Mouse (Mus musculus) spleen, adult 18-20 months (tissue): ENCODE measurements around the gene H2-Eb1.
A peak's percentile ranks its signal among the peaks of the same experiment; 100 is the strongest.

Experiments
- DNase-seq, 2 experiments: peaks; one replicate each; pipeline ENCODE4 v3.0.0; 2022; ENCODE audit warnings: mixed read lengths in 2 of 2

H2-Eb1 gene

GRCm38 (mm10) chr17:34305380-34306030 is at the start of gene H2-Eb1:
H2-Eb1 (plus strand) TSS chr17:34305867.
- DNase-seq = peak; percentile 80 to 89

DNA sequence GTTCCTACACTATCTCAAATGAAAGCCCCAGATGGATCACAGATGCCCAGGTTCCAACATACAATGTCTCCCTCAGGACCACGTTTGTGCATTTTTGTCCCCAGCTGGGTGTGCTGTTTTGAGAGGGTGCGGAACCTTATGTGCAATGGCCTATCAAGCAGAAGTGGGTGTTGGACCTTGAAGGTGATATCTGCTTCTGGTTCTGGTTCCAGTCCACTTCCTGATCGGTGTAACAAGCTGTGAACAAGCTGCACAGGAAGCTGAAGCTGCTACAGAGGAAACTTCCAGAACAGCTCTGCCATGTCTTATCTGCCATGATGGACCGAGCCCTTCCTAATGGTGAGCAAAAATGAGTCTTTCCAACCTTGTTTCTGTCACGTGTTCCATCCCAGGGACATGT is 49.2 kb upstream of the H2-Eb1 start:
- no peak for DNase-seq

DNA sequence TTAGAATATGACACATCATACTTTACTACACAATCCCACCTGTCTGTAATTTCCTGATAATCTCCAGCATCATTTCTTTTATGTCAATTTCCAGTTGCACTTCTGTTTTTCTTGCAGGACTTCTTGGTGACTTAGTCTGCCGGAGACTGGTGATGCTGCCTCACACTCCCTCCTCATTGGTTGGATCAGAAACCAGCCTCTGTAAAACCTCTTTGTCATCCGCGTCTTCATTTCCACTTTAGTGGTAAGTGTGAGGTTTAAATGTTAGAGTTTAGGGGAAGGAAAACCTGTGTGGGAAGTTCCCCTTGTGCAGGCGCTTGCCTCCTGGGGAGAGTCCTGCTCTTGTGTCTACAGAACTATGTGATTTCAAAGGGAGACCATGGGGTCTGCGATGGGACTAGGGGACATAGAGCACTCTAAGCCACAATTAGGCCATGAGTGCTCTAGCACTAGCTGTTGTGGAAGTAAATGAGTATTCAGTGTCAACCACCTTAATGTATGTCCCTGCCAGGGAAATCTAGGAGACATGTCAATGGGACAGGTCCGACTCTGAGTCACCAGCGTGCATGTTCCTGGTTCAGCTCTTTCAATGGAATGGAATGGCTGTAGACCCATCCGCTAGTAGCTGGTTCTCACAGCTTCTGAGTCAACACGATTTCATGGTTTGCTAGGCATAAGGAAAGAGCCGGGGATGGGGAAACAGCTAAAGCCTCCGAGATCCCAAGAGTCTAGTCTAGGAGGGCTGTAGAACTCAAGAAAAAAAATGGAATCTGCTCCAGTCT is 47.9 kb upstream of the H2-Eb1 start, which contains the start of gene H2-Ab1:
Gene H2-Ab1 (plus strand): TSS at position 96 of the 782 bp plus-strand sequence.
- peak; percentile 93 to 98 for DNase-seq

DNA sequence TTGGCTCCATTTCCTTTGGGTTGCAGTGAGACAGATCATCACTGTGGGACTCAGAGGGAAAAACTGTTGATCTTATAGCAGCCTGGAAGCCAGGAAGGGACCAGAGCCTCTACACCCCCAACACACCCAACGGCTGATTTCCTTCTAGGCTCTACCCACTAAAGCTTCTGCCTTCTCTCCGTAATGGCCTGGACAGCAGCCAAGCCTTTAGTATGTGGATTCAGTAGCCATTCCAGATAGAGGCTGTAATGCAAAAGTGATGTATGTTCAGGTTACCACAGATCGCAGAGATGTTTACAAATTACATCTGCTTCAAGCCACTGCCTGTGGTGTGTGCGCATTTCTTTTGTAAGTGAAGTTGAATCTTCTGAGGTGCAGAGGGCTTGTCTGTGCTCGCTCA is 45.1 kb upstream of the H2-Eb1 start:
- no peak for DNase-seq

- DNase-seq = peak; percentile 67 to 76
Measured at GRCm38 (mm10) chr17:34261502-34261901, 44.2 kb upstream of the H2-Eb1 start.

GRCm38 (mm10) chr17:34263068-34263467 is 42.6 kb upstream of the H2-Eb1 start:
- peak; percentile 67 to 80 for DNase-seq

- peak; percentile 58 to 64 for DNase-seq
Measured at GRCm38 (mm10) chr17:34263811-34264371, 41.8 kb upstream of the H2-Eb1 start.

DNA sequence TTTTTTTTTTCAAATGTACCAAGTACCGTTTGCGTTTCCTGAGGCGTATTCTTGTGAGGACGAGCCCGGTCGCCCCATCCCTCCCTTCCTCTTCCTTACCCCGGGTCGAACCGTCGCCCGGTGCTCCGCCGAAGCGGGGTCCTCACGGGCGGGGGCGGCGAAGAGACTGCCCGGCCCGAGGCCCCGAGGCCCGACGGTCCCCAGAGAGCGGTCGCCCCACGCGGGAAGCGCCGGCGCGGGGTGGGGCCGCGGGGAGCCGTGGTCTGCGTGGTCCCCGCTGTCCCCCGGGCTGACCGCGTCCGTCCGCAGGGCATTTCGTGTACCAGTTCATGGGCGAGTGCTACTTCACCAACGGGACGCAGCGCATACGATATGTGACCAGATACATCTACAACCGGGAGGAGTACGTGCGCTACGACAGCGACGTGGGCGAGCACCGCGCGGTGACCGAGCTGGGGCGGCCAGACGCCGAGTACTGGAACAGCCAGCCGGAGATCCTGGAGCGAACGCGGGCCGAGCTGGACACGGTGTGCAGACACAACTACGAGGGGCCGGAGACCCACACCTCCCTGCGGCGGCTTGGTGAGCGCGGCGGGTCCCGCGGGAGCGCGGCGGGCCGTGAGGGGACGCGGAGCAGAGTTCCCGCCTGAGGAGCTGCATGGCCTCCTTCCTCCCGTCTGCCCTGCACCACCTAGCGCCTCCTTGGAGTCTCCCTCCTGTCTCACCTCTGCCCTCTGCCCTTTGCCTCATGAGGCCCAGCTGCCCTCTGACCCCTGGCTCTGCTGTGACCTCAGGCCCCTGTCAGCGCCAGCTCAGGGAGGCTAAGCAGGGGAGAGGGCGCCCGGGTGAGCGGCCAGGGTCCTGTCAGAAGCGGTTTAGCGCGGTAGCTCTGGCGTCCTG is 41.0 kb upstream of the H2-Eb1 start:
- DNase-seq = peak; percentile 53 to 57

DNA sequence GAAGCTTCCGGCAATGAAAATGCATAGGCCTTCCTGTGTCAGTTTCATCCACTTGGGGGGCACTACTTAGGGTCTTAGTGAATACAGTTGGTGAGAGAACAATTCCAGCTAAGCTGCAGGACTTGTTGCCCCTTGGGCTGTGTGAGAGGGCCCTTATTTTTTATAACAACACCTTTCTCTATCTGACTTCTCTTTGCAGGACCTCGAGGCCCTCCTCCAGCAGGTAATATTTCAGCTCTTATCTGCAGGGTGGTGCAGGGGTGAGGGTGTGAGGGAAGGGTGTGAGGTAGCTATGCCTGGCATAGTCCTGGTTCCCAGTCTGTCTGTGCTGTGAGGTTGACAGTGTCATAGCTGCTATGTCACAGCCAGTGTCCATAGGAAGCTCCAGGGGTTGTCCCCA is 37.4 kb upstream of the H2-Eb1 start:
- DNase-seq = no peak

- no peak for DNase-seq
Measured at GRCm38 (mm10) chr17:34268748-34269147, 36.9 kb upstream of the H2-Eb1 start.

DNA sequence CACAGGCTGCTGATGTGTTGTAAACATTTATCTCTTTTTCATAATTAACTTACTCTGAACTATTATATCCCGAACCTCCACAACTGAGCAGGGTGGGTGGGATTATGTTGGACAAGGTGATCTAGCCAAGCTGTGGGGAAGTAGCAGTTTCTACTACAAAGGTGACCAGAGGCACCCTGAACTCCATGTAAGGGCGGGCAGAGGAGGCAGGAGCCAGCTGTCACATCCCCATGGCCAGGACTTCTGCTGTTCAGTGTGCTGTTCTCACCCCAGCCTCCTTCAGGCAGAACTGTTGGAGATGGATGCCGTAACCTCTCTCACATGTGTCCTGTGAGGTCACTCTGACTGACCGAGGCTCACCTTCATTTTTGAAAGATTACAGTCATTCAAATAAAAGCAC is 35.9 kb upstream of the H2-Eb1 start:
- no peak for DNase-seq

GRCm38 (mm10) chr17:34270230-34270629 is 35.4 kb upstream of the H2-Eb1 start:
- DNase-seq = no peak

GRCm38 (mm10) chr17:34270940-34271339 is 34.7 kb upstream of the H2-Eb1 start:
- DNase-seq = no peak

- no peak for DNase-seq
Measured at GRCm38 (mm10) chr17:34272102-34272501, 33.6 kb upstream of the H2-Eb1 start.

GRCm38 (mm10) chr17:34280499-34281038 is 25.1 kb upstream of the H2-Eb1 start:
- no peak for DNase-seq

GRCm38 (mm10) chr17:34281836-34282235 is 23.8 kb upstream of the H2-Eb1 start:
- DNase-seq = no peak

DNA sequence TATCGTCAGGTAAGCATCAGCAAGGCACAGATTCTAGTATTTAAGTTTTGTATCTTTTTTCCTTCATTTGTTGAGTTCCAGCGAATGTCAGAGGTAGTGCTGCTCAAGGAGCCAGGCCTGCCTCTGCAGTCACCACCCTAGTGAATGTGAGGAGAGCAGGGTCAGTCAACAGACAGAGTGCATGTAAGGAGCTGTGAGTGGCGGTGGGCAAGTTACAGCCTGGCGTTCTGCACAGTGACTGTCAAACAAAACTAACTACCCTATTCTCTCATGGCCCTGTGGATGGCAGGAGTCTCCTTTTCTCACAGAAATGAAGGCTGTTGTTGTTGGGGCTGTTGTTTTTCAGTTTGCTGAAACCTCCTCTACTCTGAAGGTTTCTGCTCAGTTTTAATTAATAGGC is 20.3 kb upstream of the H2-Eb1 start:
- no peak for DNase-seq

- peak; percentile 62 to 76 for DNase-seq
Measured at GRCm38 (mm10) chr17:34285848-34286247, 19.8 kb upstream of the H2-Eb1 start.

DNA sequence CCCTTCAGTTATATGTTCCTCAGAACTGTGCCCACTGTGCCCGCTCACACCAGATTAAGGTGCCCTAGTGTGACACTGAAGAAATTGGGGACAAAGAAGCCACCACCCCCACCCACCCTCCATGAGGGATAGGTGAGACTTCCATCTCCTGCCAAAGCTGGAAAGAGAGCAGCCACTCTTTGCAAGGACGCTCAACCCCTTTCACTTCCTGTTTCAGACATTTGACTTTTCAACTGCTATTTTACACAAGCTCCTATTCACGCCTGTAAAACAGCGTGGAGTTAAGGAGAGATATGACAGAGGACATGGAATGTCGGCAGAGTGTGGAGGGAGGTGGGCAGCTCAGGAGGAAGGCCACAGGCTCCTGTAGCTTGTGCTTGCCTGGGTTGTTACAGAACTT is 19.2 kb upstream of the H2-Eb1 start:
- DNase-seq = no peak

- DNase-seq = no peak
Measured at GRCm38 (mm10) chr17:34286999-34287398, 18.7 kb upstream of the H2-Eb1 start.

- DNase-seq = peak; percentile 79 to 88
Measured at GRCm38 (mm10) chr17:34287648-34288047, 18.0 kb upstream of the H2-Eb1 start, which contains the start of gene H2-Aa. H2-Aa (minus strand) TSS chr17:34287823.

- no peak for DNase-seq
Measured at GRCm38 (mm10) chr17:34288131-34288530, 17.5 kb upstream of the H2-Eb1 start.
